Mouse (Mus musculus) activated CD4-positive, CD25-positive, alpha-beta regulatory T cell, adult 4 months (primary cell): Measurements from ENCODE around the gene Zfp93. TPM values are rescaled to one million over a fixed set of nuclear protein-coding genes. Genes with fewer than 3 reads are reported as not detected.

Experiments
- ATAC-seq: one replicate; pipeline ENCODE4 v1.8.0; 2017
- polyA plus RNA-seq, 2 experiments: library from polyadenylated mRNA; unstranded; fragments of 100-300 nt; shearing (Covaris generic); gene quantifications; one replicate each; pipeline ENCODE4 v1.2.1; 2017

The Zfp93 gene
- polyA plus RNA-seq, 2 experiments from 2014 or later, result 0.61 to 2.0 TPM

GRCm38 (mm10) chr7:24291387-24292090 lies 21.3 kb downstream of the Zfp93 start:
- ATAC-seq, result no peak

GRCm38 (mm10) chr7:24293061-24293851 lies 23.0 kb downstream of the Zfp93 start:
- ATAC-seq, result no peak

- no peak for ATAC-seq
Measured at GRCm38 (mm10) chr7:24294763-24295162, 24.5 kb downstream of the Zfp93 start.

- ATAC-seq, result no peak
Measured at GRCm38 (mm10) chr7:24295376-24295775, 25.2 kb downstream of the Zfp93 start.

GRCm38 (mm10) chr7:24296386-24296785 lies 26.2 kb downstream of the Zfp93 start:
- no peak for ATAC-seq

GRCm38 (mm10) chr7:24297361-24298095 lies 27.3 kb downstream of the Zfp93 start:
- ATAC-seq, result no peak

- ATAC-seq, result no peak
Measured at GRCm38 (mm10) chr7:24298635-24298972, 28.4 kb downstream of the Zfp93 start.

- ATAC-seq, result peak; percentile 88
Measured at GRCm38 (mm10) chr7:24298973-24299708, 28.9 kb downstream of the Zfp93 start.

GRCm38 (mm10) chr7:24299823-24300481 lies 29.7 kb downstream of the Zfp93 start:
- no peak for ATAC-seq

GRCm38 (mm10) chr7:24300771-24301282 lies 30.6 kb downstream of the Zfp93 start, which contains the start of gene Zfp61:
Zfp61 (minus strand) TSS chr7:24301232.
- ATAC-seq, result no peak

- ATAC-seq, result peak; percentile 55
Measured at GRCm38 (mm10) chr7:24315726-24316566, 45.7 kb downstream of the Zfp93 start.

GRCm38 (mm10) chr7:24316567-24317092 lies 46.4 kb downstream of the Zfp93 start, which contains the start of gene Zfp94:
Zfp94 (minus strand) TSS chr7:24316666.
- ATAC-seq, result peak; percentile 90

- ATAC-seq, result no peak
Measured at GRCm38 (mm10) chr7:24318942-24319341, 48.7 kb downstream of the Zfp93 start.

- no peak for ATAC-seq
Measured at GRCm38 (mm10) chr7:24322593-24322992, 52.4 kb downstream of the Zfp93 start.

GRCm38 (mm10) chr7:24325197-24325596 lies 55.0 kb downstream of the Zfp93 start:
- ATAC-seq, result no peak

- no peak for ATAC-seq
Measured at GRCm38 (mm10) chr7:24325675-24326128, 55.5 kb downstream of the Zfp93 start.

- ATAC-seq, result no peak
Measured at GRCm38 (mm10) chr7:24326273-24327135, 56.3 kb downstream of the Zfp93 start.
